Mouse (Mus musculus): ENCODE results near the gene 5031439G07Rik. TPM values are rescaled to one million over a fixed set of nuclear protein-coding genes. Genes with fewer than 3 reads are reported as not detected.
A peak's percentile ranks its signal among the peaks of the same experiment; 100 is the strongest.

The 5031439G07Rik gene
- polyA plus RNA-seq, 1 experiment from 2014 or later, result 16.2 TPM

GRCm38 (mm10) chr15:84986171-84987019 lies 2.0 kb downstream of the 5031439G07Rik start:
- Histone ChIP-seq H3K4me2 (ENCODE audit: low read depth, low read length, severe bottlenecking) (peak overlapping the region; percentile 78), H3K9me3 (ENCODE audit: control insufficient read depth, low read length) (no peaks in the 10 kb centered on the region), H3K9ac (ENCODE audit: low read length) (peak overlapping the region; percentile 87), H3K36me3 (ENCODE audit: control insufficient read depth, insufficient read depth, low read length) (no peaks in the 10 kb centered on the region), H3K4me1 (replicated peaks; ENCODE audit: control insufficient read depth, insufficient read depth, low read length) (peaks cover 4% of the 10 kb centered on the region; the same call in 1 of the 2 replicates), H3K27me3 (ENCODE audit: control insufficient read depth, insufficient read depth, low read length) (no peaks in the 10 kb centered on the region), H3K4me3 (ENCODE audit: low read depth, low read length) (peak overlapping the region; percentile 88), H3K27ac (ENCODE audit: low read depth, low read length) (no peak overlapping the region)
- DNase-seq (ENCODE audit: low spot score) (no peak), ATAC-seq (replicated peaks; ENCODE audit: low FRiP score) (no peak)
- 68% methylated on average over 4 of the region's 4 CpGs for WGBS

- Histone ChIP-seq H3K4me1 (replicated peaks; ENCODE audit: control insufficient read depth, insufficient read depth, low read length) (peaks cover 4% of the 10 kb centered on the region; the same call in 1 of the 2 replicates), H3K4me3 (ENCODE audit: low read depth, low read length) (no peak overlapping the region), H3K27ac (ENCODE audit: low read depth, low read length) (no peak overlapping the region), H3K9ac (ENCODE audit: low read length) (no peak overlapping the region), H3K36me3 (ENCODE audit: control insufficient read depth, insufficient read depth, low read length) (no peaks in the 10 kb centered on the region), H3K9me3 (ENCODE audit: control insufficient read depth, low read length) (no peaks in the 10 kb centered on the region), H3K4me2 (ENCODE audit: low read depth, low read length, severe bottlenecking) (no peak overlapping the region), H3K27me3 (ENCODE audit: control insufficient read depth, insufficient read depth, low read length) (no peaks in the 10 kb centered on the region)
- ATAC-seq (replicated peaks; ENCODE audit: low FRiP score) (no peak), DNase-seq (ENCODE audit: low spot score) (no peak)
- WGBS, result 90% methylated on average over 12 of the region's 12 CpGs
Observed at GRCm38 (mm10) chr15:84985516-84986160, 2.7 kb downstream of the 5031439G07Rik start.

- Histone ChIP-seq H3K27ac (ENCODE audit: low read depth, low read length) (no peak overlapping the region), H3K9ac (ENCODE audit: low read length) (no peak overlapping the region), H3K36me3 (ENCODE audit: control insufficient read depth, insufficient read depth, low read length) (no peaks in the 10 kb centered on the region), H3K4me1 (replicated peaks; ENCODE audit: control insufficient read depth, insufficient read depth, low read length) (0 out of 2 replicates have a peak, but pooled peaks cover 4% of the 10 kb centered on the region), H3K4me2 (ENCODE audit: low read depth, low read length, severe bottlenecking) (no peak overlapping the region), H3K4me3 (ENCODE audit: low read depth, low read length) (no peak overlapping the region), H3K9me3 (ENCODE audit: control insufficient read depth, low read length) (no peaks in the 10 kb centered on the region), H3K27me3 (ENCODE audit: control insufficient read depth, insufficient read depth, low read length) (no peaks in the 10 kb centered on the region)
- WGBS, result 87% methylated on average over 7 of the region's 7 CpGs
- DNase-seq (ENCODE audit: low spot score), result no peak
- ATAC-seq (replicated peaks; ENCODE audit: low FRiP score), result no peak
Observed at GRCm38 (mm10) chr15:84983721-84984120, 4.6 kb downstream of the 5031439G07Rik start.

DNA sequence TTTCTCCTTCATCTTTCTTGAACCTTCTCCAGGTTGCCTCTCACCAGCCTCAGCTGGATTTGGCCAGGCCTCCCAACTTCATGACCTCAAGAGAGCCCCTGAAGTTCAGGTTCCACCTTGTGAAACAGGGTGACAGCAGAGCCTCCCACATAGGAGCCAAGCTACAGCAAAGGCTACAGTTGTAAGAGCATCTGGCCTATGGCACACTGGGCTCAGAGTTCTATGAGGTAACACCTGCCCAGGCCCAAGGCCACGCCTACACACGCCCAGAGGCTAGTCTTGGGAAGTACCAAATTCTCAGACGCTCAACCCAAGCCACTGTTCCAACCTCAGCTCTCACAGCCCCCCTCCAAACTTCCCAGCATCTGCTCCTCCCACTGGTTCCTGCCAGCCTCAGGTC lies 5.5 kb downstream of the 5031439G07Rik start:
- H3K27me3 ChIP-seq (ENCODE audit: control insufficient read depth, insufficient read depth, low read length), result no peaks in the 10 kb centered on the region
- 85% methylated on average over 3 of the region's 3 CpGs for WGBS
- H3K9me3 ChIP-seq (ENCODE audit: control insufficient read depth, low read length), result no peaks in the 10 kb centered on the region
- H3K4me3 ChIP-seq (ENCODE audit: low read depth, low read length), result no peak overlapping the region
- H3K9ac ChIP-seq (ENCODE audit: low read length), result no peak overlapping the region
- H3K36me3 ChIP-seq (ENCODE audit: control insufficient read depth, insufficient read depth, low read length), result no peaks in the 10 kb centered on the region
- DNase-seq (ENCODE audit: low spot score), result no peak
- no peak overlapping the region for H3K27ac ChIP-seq (ENCODE audit: low read depth, low read length)
- no peak overlapping the region for H3K4me2 ChIP-seq (ENCODE audit: low read depth, low read length, severe bottlenecking)
- ATAC-seq (replicated peaks; ENCODE audit: low FRiP score), result no peak
- H3K4me1 ChIP-seq (replicated peaks; ENCODE audit: control insufficient read depth, insufficient read depth, low read length), result 0 out of 2 replicates have a peak, but pooled peaks cover 2% of the 10 kb centered on the region

DNA sequence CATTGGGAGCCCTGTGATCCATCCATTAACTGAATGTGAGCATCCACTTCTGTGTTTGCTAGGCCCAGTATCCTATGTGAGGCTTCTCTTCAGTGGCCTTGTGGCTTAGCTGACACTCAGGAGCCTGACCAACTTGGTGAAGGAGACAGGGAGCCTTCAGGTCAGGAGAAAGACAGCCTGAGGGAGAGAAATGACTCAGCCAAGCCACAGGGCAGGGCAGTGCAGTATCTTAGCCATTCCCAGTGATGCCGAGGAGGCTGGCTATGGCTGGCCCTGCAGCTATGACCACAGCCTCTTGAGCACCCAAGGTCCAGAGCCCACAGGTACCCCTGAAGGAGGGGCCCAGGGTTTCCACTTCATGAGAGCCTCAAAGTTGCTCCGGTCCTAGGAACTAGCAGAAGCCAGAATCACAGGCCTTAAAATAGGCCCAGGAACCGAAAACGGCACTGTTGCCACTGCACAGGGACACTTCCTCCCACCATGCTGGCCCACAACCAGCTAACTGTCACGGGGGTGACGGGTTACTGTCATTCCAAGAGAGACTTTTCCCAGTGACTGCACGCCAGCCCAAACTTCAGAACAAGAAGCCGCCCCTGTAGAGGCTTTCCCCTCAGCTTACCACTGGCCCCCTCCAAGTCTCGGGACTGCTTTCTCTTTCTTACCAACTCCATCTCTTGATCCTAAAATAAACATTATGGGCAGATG lies 6.6 kb downstream of the 5031439G07Rik start:
- H3K4me1 ChIP-seq (replicated peaks; ENCODE audit: control insufficient read depth, insufficient read depth, low read length), result no peaks in the 10 kb centered on the region
- no peak for DNase-seq (ENCODE audit: low spot score)
- no peaks in the 10 kb centered on the region for H3K27me3 ChIP-seq (ENCODE audit: control insufficient read depth, insufficient read depth, low read length)
- H3K36me3 ChIP-seq (ENCODE audit: control insufficient read depth, insufficient read depth, low read length), result no peaks in the 10 kb centered on the region
- no peak overlapping the region for H3K4me2 ChIP-seq (ENCODE audit: low read depth, low read length, severe bottlenecking)
- no peak overlapping the region for H3K27ac ChIP-seq (ENCODE audit: low read depth, low read length)
- H3K9me3 ChIP-seq (ENCODE audit: control insufficient read depth, low read length), result no peaks in the 10 kb centered on the region
- H3K4me3 ChIP-seq (ENCODE audit: low read depth, low read length), result no peak overlapping the region
- no peak for ATAC-seq (replicated peaks; ENCODE audit: low FRiP score)
- WGBS, result 99% methylated on average over 9 of the region's 9 CpGs
- no peak overlapping the region for H3K9ac ChIP-seq (ENCODE audit: low read length)

- DNase-seq (ENCODE audit: low spot score) (no peak), ATAC-seq (replicated peaks; ENCODE audit: low FRiP score) (no peak)
- Histone ChIP-seq H3K9ac (ENCODE audit: low read length) (no peak overlapping the region), H3K36me3 (ENCODE audit: control insufficient read depth, insufficient read depth, low read length) (no peaks in the 10 kb centered on the region), H3K27ac (ENCODE audit: low read depth, low read length) (no peak overlapping the region), H3K4me1 (replicated peaks; ENCODE audit: control insufficient read depth, insufficient read depth, low read length) (peaks cover 11% of the 10 kb centered on the region; the same call in 1 of the 2 replicates), H3K27me3 (ENCODE audit: control insufficient read depth, insufficient read depth, low read length) (no peaks in the 10 kb centered on the region), H3K9me3 (ENCODE audit: control insufficient read depth, low read length) (no peaks in the 10 kb centered on the region), H3K4me2 (ENCODE audit: low read depth, low read length, severe bottlenecking) (no peak overlapping the region), H3K4me3 (ENCODE audit: low read depth, low read length) (no peak overlapping the region)
- 37% methylated on average over 4 of the region's 4 CpGs for WGBS
Observed at GRCm38 (mm10) chr15:84975729-84976128, 12.6 kb downstream of the 5031439G07Rik start.

DNA sequence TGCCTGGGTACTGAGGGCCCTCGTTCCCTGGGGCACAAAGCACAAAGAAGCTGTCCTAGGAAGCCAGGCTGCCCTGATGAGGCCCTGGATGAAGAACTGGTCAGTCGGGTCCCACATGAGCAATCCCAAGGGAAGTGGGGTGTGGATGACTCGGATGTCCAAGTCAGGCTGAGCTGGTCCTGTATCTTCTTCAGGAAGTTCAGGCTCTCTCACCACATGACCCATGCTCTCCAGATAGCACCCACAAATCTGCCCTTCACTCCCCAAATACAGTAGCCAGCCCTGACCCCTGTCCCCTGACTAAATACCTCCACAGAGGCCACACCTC lies 14.8 kb downstream of the 5031439G07Rik start:
- Histone ChIP-seq H3K36me3 (ENCODE audit: control insufficient read depth, insufficient read depth, low read length) (no peaks in the 10 kb centered on the region), H3K4me3 (ENCODE audit: low read depth, low read length) (no peak overlapping the region), H3K4me1 (replicated peaks; ENCODE audit: control insufficient read depth, insufficient read depth, low read length) (peaks cover 11% of the 10 kb centered on the region; the same call in 1 of the 2 replicates), H3K4me2 (ENCODE audit: low read depth, low read length, severe bottlenecking) (no peak overlapping the region), H3K27ac (ENCODE audit: low read depth, low read length) (no peak overlapping the region), H3K9me3 (ENCODE audit: control insufficient read depth, low read length) (no peaks in the 10 kb centered on the region), H3K27me3 (ENCODE audit: control insufficient read depth, insufficient read depth, low read length) (no peaks in the 10 kb centered on the region), H3K9ac (ENCODE audit: low read length) (0 out of 2 replicates have a peak overlapping the region, but pooled peaks have one; percentile 12)
- 3% methylated on average over 3 of the region's 3 CpGs for WGBS
- no peak for DNase-seq (ENCODE audit: low spot score)
- no peak for ATAC-seq (replicated peaks; ENCODE audit: low FRiP score)

DNA sequence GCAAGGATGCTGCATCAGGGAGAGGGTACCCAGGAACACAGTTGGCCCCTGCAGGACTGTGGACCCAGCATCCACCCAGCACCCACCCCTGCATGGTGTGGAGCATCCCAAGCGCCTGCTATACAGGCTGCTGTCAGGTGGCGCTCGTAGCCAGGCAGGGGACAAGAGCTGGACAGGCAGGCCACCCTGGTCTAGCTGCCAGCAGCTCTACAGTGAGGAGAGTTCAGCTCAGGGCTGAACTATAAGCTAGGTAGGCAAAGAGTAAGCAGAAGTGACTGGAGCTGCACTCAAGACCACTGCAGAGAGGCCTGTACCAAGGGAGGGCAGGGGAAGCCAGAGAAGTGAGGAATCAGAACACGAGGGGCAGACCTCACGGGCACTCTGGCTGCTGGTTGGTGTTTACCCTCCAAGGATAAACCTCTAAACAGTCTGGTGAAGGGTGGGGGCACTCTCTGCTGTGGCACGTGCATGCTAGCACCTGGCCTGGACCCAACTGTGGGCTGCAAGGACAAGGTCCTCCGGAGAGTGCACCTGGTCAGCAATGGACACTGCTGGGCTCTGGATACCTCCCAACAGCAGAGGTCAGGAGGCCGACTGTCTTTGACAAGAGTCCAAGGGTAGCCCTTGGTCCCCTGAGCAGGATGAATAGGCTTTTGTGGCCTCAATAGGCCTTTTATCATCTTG lies 15.3 kb downstream of the 5031439G07Rik start:
- no peak for ATAC-seq (replicated peaks; ENCODE audit: low FRiP score)
- H3K27ac ChIP-seq (ENCODE audit: low read depth, low read length), result no peak overlapping the region

More for the DNA sequence above, 15.3 kb downstream of the 5031439G07Rik start:
- Histone ChIP-seq H3K4me1 (replicated peaks; ENCODE audit: control insufficient read depth, insufficient read depth, low read length) (peaks cover 11% of the 10 kb centered on the region; the same call in 1 of the 2 replicates), H3K4me2 (ENCODE audit: low read depth, low read length, severe bottlenecking) (no peak overlapping the region), H3K9me3 (ENCODE audit: control insufficient read depth, low read length) (no peaks in the 10 kb centered on the region), H3K4me3 (ENCODE audit: low read depth, low read length) (no peak overlapping the region), H3K27me3 (ENCODE audit: control insufficient read depth, insufficient read depth, low read length) (no peaks in the 10 kb centered on the region), H3K36me3 (ENCODE audit: control insufficient read depth, insufficient read depth, low read length) (no peaks in the 10 kb centered on the region), H3K9ac (ENCODE audit: low read length) (0 out of 2 replicates have a peak overlapping the region, but pooled peaks have one; percentile 12)
- DNase-seq (ENCODE audit: low spot score), result no peak
- 48% methylated on average over 8 of the region's 8 CpGs for WGBS
